8 mouse cellular contexts compared by ENCODE assay signal in genomic region chr3:20198869-20199268, GRCm38 (mm10).
DNase-seq lines count a peak whose midpoint lies in the region; ATAC-seq lines count a peak whose summit lies in the region.

No protein-coding gene starts in this region.

- DNase-seq in CD4-positive helper T cell, adult 2 months (ENCODE audit: low read depth, low spot score), result peak; percentile 64
- DNase-seq in NIH3T3 (ENCODE audit: low read depth), result peak; percentile 81
- peak; percentile 6 for DNase-seq in cerebellum, adult 9-10 months
- DNase-seq in kidney, postnatal 25 days, result peak; percentile 54 to 68
- peak; percentile 23 to 39 for DNase-seq in lung, adult 18-20 months
- peak; percentile 30 for DNase-seq in ovary, postnatal 14 days (ENCODE audit: low spot score)
- DNase-seq in thymus, postnatal 25 days, result peak; percentile 55

- ATAC-seq in frontal cortex, adult (ENCODE audit: low TSS enrichment), result peak; percentile 80; the same call in 1 of the 2 replicates

Comparison
In these comparisons a context has a peak if more than half of its experiments do, and no peak if none do; other contexts are left out.
1. Peak in every context shown above with its lines: DNase-seq and ATAC-seq.
2. DNase-seq: peak in every context shown above with its lines; median percentile 81 in NIH3T3; 64 in CD4-positive helper T cell, adult 2 months; 61 in kidney, postnatal 25 days; 55 in thymus, postnatal 25 days; 31 in lung, adult 18-20 months; 30 in ovary, postnatal 14 days; 6 in cerebellum, adult 9-10 months.